ENCODE assay signal across 23 mouse cellular contexts in the genomic region with DNA sequence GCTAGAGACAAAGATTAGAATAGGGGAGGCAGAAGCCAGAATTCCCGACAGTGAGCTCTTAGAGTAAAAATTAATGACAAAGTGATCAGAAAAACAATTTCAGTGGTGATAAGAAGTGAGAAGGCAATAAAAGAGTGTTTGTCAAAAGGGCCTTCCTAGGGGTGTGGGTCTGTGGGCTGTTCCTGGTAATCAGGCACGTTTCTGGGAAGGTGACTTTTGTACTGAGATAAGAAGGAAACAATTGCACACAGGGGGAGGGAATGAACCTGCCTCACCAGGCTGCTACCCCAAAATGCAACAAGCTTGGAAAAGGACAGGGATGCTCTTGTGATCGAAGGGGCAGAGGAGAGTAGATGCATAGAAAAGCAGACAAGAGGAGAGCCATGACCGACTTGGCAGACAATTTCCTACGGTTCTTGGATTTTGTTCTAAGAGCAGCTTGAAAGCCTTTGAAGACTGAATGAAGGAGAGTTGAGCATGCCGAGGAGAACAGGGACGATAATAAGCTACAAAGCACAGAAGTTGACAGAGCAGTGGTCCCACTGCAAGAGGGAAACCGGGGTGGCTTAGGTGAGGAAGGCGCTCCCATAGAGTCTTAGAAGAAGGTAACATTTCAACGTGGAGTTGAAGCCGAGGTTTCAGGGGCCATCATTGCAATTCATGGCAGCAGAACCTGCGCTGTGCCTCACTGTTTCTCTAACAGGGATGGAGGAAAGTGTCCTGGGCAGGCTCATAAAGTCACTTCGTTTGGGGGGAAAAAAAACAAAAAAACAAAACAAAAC.
DNase-seq lines count a peak whose midpoint lies in the region; ATAC-seq and TF ChIP-seq lines count a peak whose summit lies in the region.
"Had no signal": no experiment of that assay in that cellular context is flagged by ENCODE, and none has a peak within 500 bp of the region (broad histone marks: within the 10 kb centered on the region; RNA-seq: fewer than 3 reads in every experiment).

No protein-coding gene starts in this region.

- no peak for TF ChIP-seq EP300 in liver, postnatal 0 days (IDR thresholded peaks at IDR 0.05; ENCODE audit: low read depth)

- 53% methylated on average over 13 of the region's 13 CpGs for WGBS in liver, postnatal 0 days (ENCODE audit: insufficient replicate concordance)
- 46% methylated on average over 13 of the region's 13 CpGs for WGBS in liver, embryonic 13.5 days (ENCODE audit: insufficient replicate concordance)
- 61% methylated on average over 13 of the region's 13 CpGs for WGBS in cerebellum, adult 2 months

- no peak overlapping the region for H3K4me3 ChIP-seq in liver, postnatal 0 days (ENCODE audit: low read depth, low read length)
- no peak overlapping the region for H3K4me3 ChIP-seq in liver, embryonic 13.5 days (replicated peaks)
- no peak overlapping the region for H3K4me3 ChIP-seq in cerebellum, adult 2 months (replicated peaks; ENCODE audit: insufficient read depth, low read depth, low read length)
- H3K4me3 ChIP-seq: embryonic facial prominence, embryonic 13.5 days; heart, embryonic 15.5 days; left cerebral cortex, adult 2 months; limb, embryonic 12.5 days; lung, embryonic 15.5 days; midbrain, embryonic 12.5 days; neural tube, embryonic 15.5 days had no signal

- H3K4me1 ChIP-seq in liver, postnatal 0 days (ENCODE audit: insufficient read depth) = no peaks in the 10 kb centered on the region
- peaks cover 23% of the 10 kb centered on the region for H3K4me1 ChIP-seq in liver, embryonic 13.5 days (replicated peaks)
- H3K4me1 ChIP-seq in cerebellum, adult 2 months (ENCODE audit: control insufficient read depth, insufficient read depth, low read length) = no peaks in the 10 kb centered on the region
- H3K4me1 ChIP-seq: lung, embryonic 15.5 days; midbrain, embryonic 12.5 days had no signal

- DNase-seq in liver = peak; percentile 51
- DNase-seq in liver, postnatal 0 days = no peak
- peak; percentile 68 for DNase-seq in c-Kit-positive CD71-positive TER-119-positive erythroid progenitor cells, embryonic 14.5 days (ENCODE audit: low spot score)
- DNase-seq in liver, embryonic 13.5 days = peak; percentile 44
- peak; percentile 54 for DNase-seq in testis, postnatal 14 days (ENCODE audit: low spot score)
- DNase-seq in right cerebral cortex, postnatal 14 days = no peak
- no peak for DNase-seq in kidney, postnatal 14 days
- no peak for DNase-seq in cerebellum, adult 2 months
- DNase-seq: adrenal gland, adult 2 months; cerebellum, adult 9-10 months; gastrocnemius, postnatal 10 days; kidney, postnatal 10 days; right cerebral cortex, postnatal 4 days; thymus, postnatal 36 days had no signal

- H3K27ac ChIP-seq in liver, postnatal 0 days (ENCODE audit: low read depth) = no peak overlapping the region
- no peak overlapping the region for H3K27ac ChIP-seq in liver, embryonic 13.5 days
- no peak overlapping the region for H3K27ac ChIP-seq in cerebellum, adult 2 months (ENCODE audit: insufficient read depth, low read length)
- H3K27ac ChIP-seq: embryonic facial prominence, embryonic 13.5 days; heart, embryonic 15.5 days; left cerebral cortex, adult 2 months; limb, embryonic 12.5 days; lung, embryonic 15.5 days; macrophage; midbrain, embryonic 12.5 days; neural tube, embryonic 15.5 days had no signal

- ATAC-seq in liver, postnatal 0 days = no peak
- ATAC-seq in liver, embryonic 13.5 days (ENCODE audit: low read depth) = peak; percentile 90
- ATAC-seq: inflammation-experienced regulatory T-cells, adult 6 months had no signal

- no peaks in the 10 kb centered on the region for H3K27me3 ChIP-seq in liver, postnatal 0 days (ENCODE audit: insufficient read depth, low read length)
- H3K27me3 ChIP-seq in liver, embryonic 13.5 days = no peaks in the 10 kb centered on the region
- no peaks in the 10 kb centered on the region for H3K27me3 ChIP-seq in cerebellum, adult 2 months (ENCODE audit: control insufficient read depth, insufficient read depth, low read length)
- H3K27me3 ChIP-seq: embryonic facial prominence, embryonic 13.5 days; heart, embryonic 15.5 days; limb, embryonic 12.5 days; midbrain, embryonic 12.5 days; neural tube, embryonic 15.5 days had no signal

- TF ChIP-seq POLR2A in cerebellum, adult 2 months (IDR thresholded peaks at IDR 0.05; ENCODE audit: borderline replicate concordance, insufficient read depth, low read length) = no peak

- no peaks in the 10 kb centered on the region for H3K9me3 ChIP-seq in liver, postnatal 0 days (ENCODE audit: low read length)
- no peaks in the 10 kb centered on the region for H3K9me3 ChIP-seq in liver, embryonic 13.5 days (replicated peaks)
- H3K9me3 ChIP-seq: embryonic facial prominence, embryonic 13.5 days; heart, embryonic 15.5 days; limb, embryonic 12.5 days; lung, embryonic 15.5 days; midbrain, embryonic 12.5 days; neural tube, embryonic 15.5 days had no signal

- no peaks in the 10 kb centered on the region for H3K36me3 ChIP-seq in liver, postnatal 0 days (replicated peaks; ENCODE audit: insufficient read depth, low read length)
- H3K36me3 ChIP-seq in liver, embryonic 13.5 days = no peaks in the 10 kb centered on the region
- H3K36me3 ChIP-seq: embryonic facial prominence, embryonic 13.5 days; heart, embryonic 15.5 days; limb, embryonic 12.5 days; lung, embryonic 15.5 days; midbrain, embryonic 12.5 days; neural tube, embryonic 15.5 days had no signal

- no peak for TF ChIP-seq CTCF in liver, postnatal 0 days (IDR thresholded peaks at IDR 0.05; ENCODE audit: low read depth)
- no peak for TF ChIP-seq CTCF in cerebellum, adult 2 months (IDR thresholded peaks at IDR 0.05; ENCODE audit: borderline replicate concordance, insufficient read depth, low read depth, low read length)

- no peak overlapping the region for H3K4me2 ChIP-seq in liver, postnatal 0 days (ENCODE audit: low read depth, low read length)
- peak overlapping the region; percentile 26 for H3K4me2 ChIP-seq in liver, embryonic 13.5 days
- H3K4me2 ChIP-seq: embryonic facial prominence, embryonic 13.5 days; heart, embryonic 15.5 days; limb, embryonic 12.5 days; lung, embryonic 15.5 days; midbrain, embryonic 12.5 days; neural tube, embryonic 15.5 days had no signal

- H3K9ac ChIP-seq in liver, postnatal 0 days (replicated peaks) = no peak overlapping the region
- H3K9ac ChIP-seq in liver, embryonic 13.5 days = no peak overlapping the region
- H3K9ac ChIP-seq: embryonic facial prominence, embryonic 13.5 days; heart, embryonic 15.5 days; limb, embryonic 12.5 days; lung, embryonic 15.5 days; midbrain, embryonic 12.5 days; neural tube, embryonic 15.5 days had no signal

Comparison
In these comparisons a context has a peak if more than half of its experiments do, and no peak if none do; other contexts are left out.
1. DNase-seq: peak in liver (single experiment), c-Kit-positive CD71-positive TER-119-positive erythroid progenitor cells, embryonic 14.5 days (single experiment), liver, embryonic 13.5 days (single experiment) and testis, postnatal 14 days (single experiment); none in liver, postnatal 0 days (single experiment), right cerebral cortex, postnatal 14 days (single experiment), kidney, postnatal 14 days (single experiment) and cerebellum, adult 2 months (0 of 2).